9 mouse cellular contexts compared by ENCODE assay signal in genomic region chr8:125518301-125518700, GRCm38 (mm10). TPM values are rescaled to one million over a fixed set of nuclear protein-coding genes. Genes with fewer than 3 reads are reported as not detected.
DNase-seq lines count a peak whose midpoint lies in the region; ATAC-seq lines count a peak whose summit lies in the region.
"Had no signal": no experiment of that assay in that cellular context is flagged by ENCODE, and none has a peak within 500 bp of the region (broad histone marks: within the 10 kb centered on the region; RNA-seq: fewer than 3 reads in every experiment).

No protein-coding gene starts in this region.

- H3K4me2 ChIP-seq in heart, embryonic 16.5 days (ENCODE audit: low read depth, low read length): no peak overlapping the region
- H3K4me2 ChIP-seq in liver, embryonic 15.5 days: no peak overlapping the region
- H3K4me2 ChIP-seq: midbrain, embryonic 12.5 days had no signal

- intact Hi-C loops in gastrocnemius, postnatal 36 days (cut with DNase I): no loop called here

- peaks cover 72% of the 10 kb centered on the region for H3K4me1 ChIP-seq in heart, embryonic 16.5 days (ENCODE audit: control insufficient read depth, insufficient read depth, low read length)
- peaks cover 24% of the 10 kb centered on the region for H3K4me1 ChIP-seq in liver, embryonic 15.5 days (replicated peaks)

- H3K27ac ChIP-seq in heart, embryonic 16.5 days (ENCODE audit: low read length): peak overlapping the region; percentile 71
- no peak overlapping the region for H3K27ac ChIP-seq in liver, embryonic 15.5 days (replicated peaks)
- H3K27ac ChIP-seq: midbrain, embryonic 12.5 days had no signal

- ATAC-seq in heart, embryonic 16.5 days (replicated peaks; ENCODE audit: extremely low read depth, insufficient read depth, low FRiP score): no peak; the same call in 1 of the 2 replicates
- peak; percentile 45; the same call in 1 of the 2 replicates for ATAC-seq in liver, embryonic 15.5 days (ENCODE audit: insufficient read depth)

- H3K9ac ChIP-seq in heart, embryonic 16.5 days (ENCODE audit: low read length): no peak overlapping the region
- H3K9ac ChIP-seq in liver, embryonic 15.5 days: no peak overlapping the region
- H3K9ac ChIP-seq: midbrain, embryonic 12.5 days had no signal

- no peaks in the 10 kb centered on the region for H3K9me3 ChIP-seq in heart, embryonic 16.5 days (replicated peaks; ENCODE audit: control insufficient read depth, low read length)
- no peaks in the 10 kb centered on the region for H3K9me3 ChIP-seq in liver, embryonic 15.5 days (replicated peaks)
- H3K9me3 ChIP-seq: midbrain, embryonic 12.5 days had no signal

- H3K27me3 ChIP-seq in heart, embryonic 16.5 days (ENCODE audit: control insufficient read depth, insufficient read depth, low read length): no peaks in the 10 kb centered on the region
- no peaks in the 10 kb centered on the region for H3K27me3 ChIP-seq in liver, embryonic 15.5 days
- H3K27me3 ChIP-seq: midbrain, embryonic 12.5 days had no signal

- no peak overlapping the region for H3K4me3 ChIP-seq in heart, embryonic 16.5 days (ENCODE audit: low read length)
- no peak overlapping the region for H3K4me3 ChIP-seq in liver, embryonic 15.5 days (replicated peaks)
- H3K4me3 ChIP-seq: midbrain, embryonic 12.5 days had no signal

- peak; percentile 33 for DNase-seq in CD4-positive helper T cell, adult 2 months (ENCODE audit: low read depth, low spot score)
- peak; percentile 8 for DNase-seq in T-cell, adult 2 months (ENCODE audit: low spot score)
- DNase-seq in thymus, postnatal 25 days: peak; percentile 30
- no peak for DNase-seq in gastrocnemius, postnatal 36 days
- no peak for DNase-seq in layer of hippocampus, postnatal 25 days (ENCODE audit: extremely low spot score in 1 of 2, low spot score in 1 of 2)
- DNase-seq in cerebellum, adult 8-10 months: no peak

- 59% methylated on average over 6 of the region's 6 CpGs for whole genome bisulfite sequencing in heart, embryonic 16.5 days
- WGBS in liver, embryonic 15.5 days (ENCODE audit: insufficient replicate concordance): 29% methylated on average over 6 of the region's 6 CpGs

- H3K36me3 ChIP-seq in heart, embryonic 16.5 days (ENCODE audit: control insufficient read depth, insufficient read depth): peaks cover 3% of the 10 kb centered on the region; the same call in 1 of the 2 replicates
- H3K36me3 ChIP-seq in liver, embryonic 15.5 days (replicated peaks): no peaks in the 10 kb centered on the region

RNA-seq across cellular contexts. Expression of gene Sipa1l2, which starts 51.3 kb away (rescaled TPM):
- polyA plus RNA-seq in heart, embryonic 16.5 days (2015; fragmentation: Nextera tagmentation; extraction: Ambion mirVana): 19.9 and 24.4 TPM in 2 replicates
- 0.62 and 0.96 TPM in 2 replicates for polyA plus RNA-seq in liver, embryonic 15.5 days (2015; fragmentation: Nextera tagmentation; extraction: Ambion mirVana)
- 1 to 10 TPM; 4.9 to 5.2 TPM for total RNA-seq in gastrocnemius, postnatal 36 days (2021)
- total RNA-seq in layer of hippocampus, postnatal 25 days (2021): 10 to 100 TPM; 62.1 to 62.7 TPM

Comparison
In these comparisons a context has a peak if more than half of its experiments do, and no peak if none do; other contexts are left out.
1. DNase-seq: peak in CD4-positive helper T cell, adult 2 months (single experiment), T-cell, adult 2 months (single experiment) and thymus, postnatal 25 days (single experiment); none in gastrocnemius, postnatal 36 days (0 of 2), layer of hippocampus, postnatal 25 days (0 of 2) and cerebellum, adult 8-10 months (single experiment).
2. RNA of gene Sipa1l2, which starts 51.3 kb away (total RNA-seq): 62.1 to 62.7 TPM in layer of hippocampus, postnatal 25 days; 4.9 to 5.2 TPM in gastrocnemius, postnatal 36 days; every median in the first group is over 10 times any median in the second.